Mouse (Mus musculus) MEL (cell line): ENCODE results near the gene Olfr573-ps1.

ENCODE experiments used
- CHD2 ChIP-seq: IDR thresholded peaks from 2 replicates; pipeline ENCODE4 v1.6.1; 2011; ENCODE audit warnings: low read length, improper control_type of control experiment
- CTCF ChIP-seq, 3 experiments: IDR thresholded peaks in 2 of 3; conservative IDR thresholded peaks in 1 of 3; 2 replicates each; pipeline ENCODE4 v1.5.1; 2011 to 2012; ENCODE audit warnings: low read length in 3 of 3, low read depth in 2 of 3, mild to moderate bottlenecking in 2 of 3, improper control_type of control experiment in 1 of 3, inconsistent platforms in 1 of 3, mixed read lengths in 1 of 3, moderate library complexity in 1 of 3; ENCODE audit not compliant: control insufficient read depth in 1 of 3, insufficient read depth in 1 of 3, poor library complexity in 1 of 3, severe bottlenecking in 1 of 3
- POLR2A ChIP-seq, 2 experiments: IDR thresholded peaks; 2 replicates each; pipeline ENCODE4 v1.6.1; 2011 to 2012; ENCODE audit warnings: low read length in 2 of 2, mild to moderate bottlenecking in 2 of 2, control low read depth in 1 of 2, improper control_type of control experiment in 1 of 2, low read depth in 1 of 2, moderate library complexity in 1 of 2; ENCODE audit not compliant: control insufficient read depth in 1 of 2, insufficient read depth in 1 of 2, poor library complexity in 1 of 2
- SIN3A ChIP-seq: IDR thresholded peaks from 2 replicates; pipeline ENCODE4 v1.6.1; 2012; ENCODE audit warnings: low read length, improper control_type of control experiment, inconsistent platforms

DNA sequence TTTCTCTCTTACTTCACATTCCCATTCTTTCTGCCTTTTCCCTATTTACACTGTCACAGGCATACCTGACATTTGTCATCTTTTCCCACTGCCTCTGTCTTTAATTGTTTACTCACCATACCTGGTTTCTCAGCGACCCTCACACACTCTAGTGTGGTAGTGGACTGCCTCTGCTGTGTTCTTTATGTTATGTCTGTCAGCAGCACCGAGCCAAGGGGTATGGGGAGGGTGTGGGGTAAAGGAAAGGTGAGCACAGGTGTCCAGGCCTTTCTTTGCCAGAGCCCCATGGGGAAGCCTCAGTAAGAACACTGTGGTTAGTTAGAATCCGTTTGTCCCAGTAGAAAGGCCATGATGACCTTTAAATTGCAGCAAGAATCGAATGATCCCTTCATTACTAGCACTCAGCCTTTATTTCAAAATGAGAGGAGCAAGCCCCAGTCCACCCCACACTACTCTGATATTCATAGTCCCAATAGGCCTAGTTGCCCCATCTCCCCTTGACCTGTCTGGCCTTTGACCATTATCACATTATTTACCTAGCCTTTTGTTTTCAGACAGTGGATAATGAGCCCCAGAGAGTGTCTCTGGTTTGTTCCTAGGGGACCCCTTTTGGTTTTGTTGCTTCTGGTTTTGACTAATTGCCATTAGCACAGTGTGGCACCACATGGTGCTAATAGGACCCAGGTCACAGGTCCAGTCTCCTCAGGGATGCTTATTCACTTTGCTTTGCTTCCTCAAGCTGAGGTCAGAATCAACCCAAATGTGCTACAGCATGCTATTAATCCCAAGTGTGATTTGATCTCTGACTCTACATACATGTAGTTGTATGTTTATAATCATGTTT is 25.1 kb downstream of the Olfr573-ps1 start, which contains the start of gene Olfr571:
- TF ChIP-seq POLR2A (IDR thresholded peaks at IDR 0.05; ENCODE audit: control insufficient read depth in 1 of 2, insufficient read depth in 1 of 2, low read depth in 1 of 2, low read length in 2 of 2, poor library complexity in 1 of 2) (no peak), CTCF (IDR thresholded peaks at IDR 0.05 in 2 of 3, conservative IDR thresholded peaks at IDR 0.05 in 1 of 3; ENCODE audit: control insufficient read depth in 1 of 3, insufficient read depth in 1 of 3, low read depth in 2 of 3, low read length in 3 of 3, poor library complexity in 1 of 3, severe bottlenecking in 1 of 3) (no peak), CHD2 (no peak), SIN3A (no peak)
